Mouse (Mus musculus): ENCODE measurements around the gene 1700029J07Rik. TPM values are rescaled to one million over a fixed set of nuclear protein-coding genes. Genes with fewer than 3 reads are reported as not detected.

1700029J07Rik gene
- not detected in 2 replicates for polyA plus RNA-seq (2012; ENCODE audit: low replicate concordance)

GRCm38 (mm10) chr8:45975126-45975836 is at the start of gene 1700029J07Rik, which contains the start of gene Ufsp2:
Gene 1700029J07Rik (minus strand): TSS chr8:45975252.
Gene Ufsp2 (plus strand): TSS chr8:45975528.

GRCm38 (mm10) chr8:46005596-46005995 is 30.5 kb upstream of the 1700029J07Rik start, which contains the start of gene Ankrd37:
Gene Ankrd37 (minus strand): TSS chr8:46005707.

GRCm38 (mm10) chr8:45999138-45999783 is 24.2 kb upstream of the 1700029J07Rik start, which contains the start of gene Lrp2bp:
Gene Lrp2bp (plus strand): TSS chr8:45999303.

GRCm38 (mm10) chr8:45934582-45935014 is 40.5 kb downstream of the 1700029J07Rik start, which contains the start of gene Ccdc110:
Gene Ccdc110 (plus strand): TSS chr8:45934619.

Other genes with a start within 250 kb of the 1700029J07Rik start
- gene Pdlim3, start 89.8 kb downstream of the 1700029J07Rik start, polyA plus RNA-seq (2012; ENCODE audit: low replicate concordance): 0.11 TPM in 1 of 2 replicates, not detected in the other
- not detected in 2 replicates for gene Ccdc110, start 40.6 kb downstream of the 1700029J07Rik start, polyA plus RNA-seq (2012; ENCODE audit: low replicate concordance)
- 0.63 TPM in 1 of 2 replicates, not detected in the other for gene Ufsp2, start 276 bp upstream of the 1700029J07Rik start, polyA plus RNA-seq (2012; ENCODE audit: low replicate concordance)
- 0.09 and 0.15 TPM in 2 replicates for gene Lrp2bp, start 24.1 kb upstream of the 1700029J07Rik start, polyA plus RNA-seq (2012; ENCODE audit: low replicate concordance)
- 3.5 and 5.1 TPM in 2 replicates for gene Ankrd37, start 30.5 kb upstream of the 1700029J07Rik start, polyA plus RNA-seq (2012; ENCODE audit: low replicate concordance)
- gene Cfap97, start 176.5 kb upstream of the 1700029J07Rik start, polyA plus RNA-seq (2012; ENCODE audit: low replicate concordance): 1.2 and 1.6 TPM in 2 replicates
- gene Snx25, start 176.9 kb upstream of the 1700029J07Rik start, polyA plus RNA-seq (2012; ENCODE audit: low replicate concordance): 4.9 and 6.6 TPM in 2 replicates
- gene Slc25a4, start 236.0 kb upstream of the 1700029J07Rik start, polyA plus RNA-seq (2012; ENCODE audit: low replicate concordance): 9.9 and 31.0 TPM in 2 replicates

Data from leukemia stem cell, adult 10-12 weeks (primary cell).